32 mouse cellular contexts compared by ENCODE assay signal in genomic region chr4:114329978-114330377, GRCm38 (mm10).
"Had no signal": no experiment of that assay in that cellular context is flagged by ENCODE, and none has a peak within 500 bp of the region (broad histone marks: within the 10 kb centered on the region; RNA-seq: fewer than 3 reads in every experiment).

No protein-coding gene starts in this region.

- H3K9me3 ChIP-seq: limb, embryonic 10.5 days; limb, embryonic 12.5 days; limb, embryonic 13.5 days; limb, embryonic 15.5 days; liver, embryonic 12.5 days; liver, embryonic 13.5 days; liver, embryonic 15.5 days; lung, embryonic 15.5 days; megakaryocyte, embryonic 14.5 days; midbrain, embryonic 12.5 days; midbrain, embryonic 13.5 days; midbrain, embryonic 15.5 days; neural tube, embryonic 12.5 days; neural tube, embryonic 13.5 days had no signal

- DNase-seq: left cerebral cortex, postnatal 4 days; liver; liver, embryonic 13.5 days; liver, postnatal 0 days; lung, adult 18-20 months; lung, adult 2 months; lung, embryonic 14.5 days; lung, postnatal 10 days; lung, postnatal 14 days; lung, postnatal 36 days; lung, postnatal 4 days; midbrain, embryonic 14.5 days had no signal

- H3K36me3 ChIP-seq: limb, embryonic 10.5 days; limb, embryonic 12.5 days; limb, embryonic 13.5 days; limb, embryonic 15.5 days; liver, embryonic 12.5 days; liver, embryonic 13.5 days; liver, embryonic 15.5 days; lung, embryonic 15.5 days; midbrain, embryonic 12.5 days; midbrain, embryonic 13.5 days; midbrain, embryonic 15.5 days; neural tube, embryonic 12.5 days; neural tube, embryonic 13.5 days had no signal

- H3K27ac ChIP-seq: limb, embryonic 10.5 days; limb, embryonic 12.5 days; limb, embryonic 13.5 days; limb, embryonic 15.5 days; liver, embryonic 12.5 days; liver, embryonic 13.5 days; liver, embryonic 14.5 days; liver, embryonic 15.5 days; lung, embryonic 15.5 days; macrophage; midbrain, embryonic 12.5 days; midbrain, embryonic 13.5 days; midbrain, embryonic 15.5 days; neural tube, embryonic 12.5 days; neural tube, embryonic 13.5 days had no signal

- H3K9ac ChIP-seq: limb, embryonic 12.5 days; limb, embryonic 13.5 days; limb, embryonic 15.5 days; liver, embryonic 12.5 days; liver, embryonic 13.5 days; liver, embryonic 14.5 days; liver, embryonic 15.5 days; liver, postnatal 0 days; lung, embryonic 14.5 days; lung, embryonic 15.5 days; midbrain, embryonic 12.5 days; midbrain, embryonic 13.5 days; midbrain, embryonic 15.5 days; neural tube, embryonic 12.5 days; neural tube, embryonic 13.5 days had no signal

- H3K4me1 ChIP-seq: limb, embryonic 10.5 days; limb, embryonic 12.5 days; limb, embryonic 13.5 days; limb, embryonic 15.5 days; liver, embryonic 12.5 days; liver, embryonic 13.5 days; liver, embryonic 15.5 days; lung, embryonic 15.5 days; megakaryocyte, embryonic 14.5 days; midbrain, embryonic 12.5 days; midbrain, embryonic 13.5 days; midbrain, embryonic 15.5 days; neural tube, embryonic 12.5 days; neural tube, embryonic 13.5 days had no signal

- H3K4me2 ChIP-seq: limb, embryonic 12.5 days; limb, embryonic 13.5 days; limb, embryonic 15.5 days; liver, embryonic 11.5 days; liver, embryonic 12.5 days; liver, embryonic 13.5 days; liver, embryonic 15.5 days; lung, embryonic 14.5 days; lung, embryonic 15.5 days; midbrain, embryonic 11.5 days; midbrain, embryonic 12.5 days; midbrain, embryonic 13.5 days; midbrain, embryonic 15.5 days; neural tube, embryonic 12.5 days; neural tube, embryonic 13.5 days had no signal

- H3K4me3 ChIP-seq: limb, embryonic 10.5 days; limb, embryonic 12.5 days; limb, embryonic 13.5 days; limb, embryonic 15.5 days; liver, embryonic 12.5 days; liver, embryonic 13.5 days; liver, embryonic 15.5 days; lung, embryonic 15.5 days; megakaryocyte, embryonic 14.5 days; midbrain, embryonic 12.5 days; midbrain, embryonic 13.5 days; midbrain, embryonic 15.5 days; myocyte; neural tube, embryonic 12.5 days; neural tube, embryonic 13.5 days had no signal

- ATAC-seq: liver, embryonic 12.5 days; liver, postnatal 0 days; lung, postnatal 0 days; midbrain, embryonic 13.5 days; midbrain, embryonic 15.5 days; midbrain, embryonic 16.5 days had no signal

- H3K27me3 ChIP-seq: limb, embryonic 12.5 days; limb, embryonic 13.5 days; limb, embryonic 15.5 days; liver, embryonic 12.5 days; liver, embryonic 13.5 days; liver, embryonic 15.5 days; lung, embryonic 15.5 days; megakaryocyte, embryonic 14.5 days; midbrain, embryonic 12.5 days; midbrain, embryonic 13.5 days; midbrain, embryonic 15.5 days; neural tube, embryonic 12.5 days; neural tube, embryonic 13.5 days had no signal
